Mouse (Mus musculus) kidney, postnatal 4 days (tissue): ENCODE data around the gene Olfr1106.

ENCODE experiments used
- DNase-seq, 2 experiments: peaks; one replicate each; pipeline ENCODE4 v3.0.0; 2021; ENCODE audit warnings: mixed read lengths in 2 of 2

Gene Olfr1106

DNA sequence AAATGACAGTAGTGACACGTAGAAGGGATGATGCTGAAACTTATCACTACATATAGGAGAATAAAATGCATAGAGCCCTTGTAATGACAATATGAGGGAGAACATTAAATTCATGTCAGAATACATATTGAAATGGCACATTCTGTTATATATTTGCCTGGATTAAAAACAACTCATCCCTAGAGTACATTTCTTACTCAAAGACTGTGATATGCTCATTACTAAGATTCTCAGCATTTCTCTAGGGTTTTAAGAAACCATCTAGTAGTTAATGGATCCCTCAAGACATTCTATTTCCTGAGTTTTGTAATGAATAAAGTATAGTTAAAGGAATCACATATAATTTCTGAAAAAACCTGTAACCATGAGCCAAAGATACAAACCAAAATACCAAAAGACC lies at the start of gene Olfr1106:
Olfr1106 (minus strand) TSS at position 101 of the 400 bp plus-strand sequence.
- no peak for DNase-seq

DNA sequence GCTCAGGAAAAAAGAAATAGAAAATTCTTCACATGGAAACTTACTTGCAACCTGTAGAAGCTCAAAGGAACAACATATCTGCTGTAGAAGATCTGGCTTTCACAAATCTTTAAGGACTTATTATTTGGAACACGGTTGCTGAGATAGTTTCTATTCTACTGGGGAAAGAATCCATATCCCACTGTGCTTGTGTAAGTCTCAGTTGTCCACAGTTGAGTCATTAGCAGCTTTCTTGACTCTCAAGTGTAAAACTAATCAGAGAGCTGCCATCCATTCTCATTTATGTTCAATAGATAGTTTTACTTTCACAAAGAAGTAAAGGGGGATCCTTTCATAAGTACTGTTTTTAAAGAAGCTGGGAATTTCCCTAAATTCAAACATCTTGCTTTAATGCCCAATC lies 43.8 kb upstream of the Olfr1106 start, which contains the start of gene Olfr1109:
Olfr1109 (minus strand) TSS at position 101 of the 400 bp plus-strand sequence.
- no peak for DNase-seq

DNA sequence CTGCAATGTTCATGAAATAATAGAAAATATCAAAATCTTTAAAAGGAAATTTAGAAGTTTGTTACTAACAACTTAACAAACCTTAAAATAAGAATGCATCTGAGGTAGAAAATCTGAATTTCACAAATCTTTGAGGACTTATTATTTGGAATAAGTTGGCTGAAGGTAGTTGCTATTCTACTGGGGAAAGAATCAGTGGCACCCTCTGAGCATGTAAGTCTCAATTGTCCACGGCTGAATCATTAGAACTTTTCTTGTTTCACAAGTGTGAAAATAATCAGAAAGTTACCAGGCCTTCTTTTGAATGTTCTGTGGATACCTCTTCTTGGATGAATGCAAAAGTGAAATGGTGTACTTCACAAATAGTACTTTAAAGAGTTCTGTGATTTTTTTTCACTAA lies 23.6 kb upstream of the Olfr1106 start, which contains the start of gene Olfr1107:
Olfr1107 (minus strand) TSS at position 101 of the 400 bp plus-strand sequence.
- no peak for DNase-seq

DNA sequence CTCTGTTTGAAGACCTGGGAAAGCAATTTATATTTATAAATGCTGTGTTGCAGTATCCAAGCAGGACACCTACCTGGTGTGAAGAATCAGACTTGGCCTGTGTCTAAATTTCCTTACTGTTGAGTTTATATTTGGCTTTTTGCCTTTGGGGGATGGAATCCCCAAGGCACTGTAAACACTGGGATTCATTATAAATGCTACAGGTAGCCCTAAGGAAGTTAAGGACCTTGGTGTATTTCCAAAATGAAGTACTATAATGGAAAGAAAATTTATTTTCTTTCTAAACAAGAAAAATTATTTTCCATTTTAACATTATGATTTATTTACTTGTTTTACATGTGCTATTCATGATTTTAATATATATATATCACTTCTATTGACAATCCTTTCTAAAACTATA lies 15.6 kb downstream of the Olfr1106 start, which contains the start of gene Olfr1105:
Olfr1105 (minus strand) TSS at position 101 of the 400 bp plus-strand sequence.
- DNase-seq = no peak

DNA sequence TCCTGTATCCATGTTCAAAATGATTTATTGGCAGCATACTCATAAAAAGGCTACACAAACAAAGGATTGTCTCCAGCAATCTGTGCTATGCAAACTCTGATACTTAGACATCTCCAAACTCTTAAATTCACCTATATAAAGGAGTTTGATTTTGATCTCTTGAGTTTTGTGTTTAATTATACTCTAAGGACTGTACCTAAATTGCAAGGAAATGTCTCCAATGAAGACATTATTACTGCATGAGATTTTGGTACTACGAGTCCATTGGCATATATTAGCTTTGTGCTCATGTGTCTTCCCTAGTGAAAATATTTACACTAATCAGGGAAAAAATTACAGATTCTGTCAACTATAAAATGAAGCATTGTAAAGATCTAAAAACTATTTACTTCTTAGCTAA lies 25.1 kb downstream of the Olfr1106 start, which contains the start of gene Olfr1104:
Olfr1104 (minus strand) TSS at position 101 of the 400 bp plus-strand sequence.
- no peak for DNase-seq

DNA sequence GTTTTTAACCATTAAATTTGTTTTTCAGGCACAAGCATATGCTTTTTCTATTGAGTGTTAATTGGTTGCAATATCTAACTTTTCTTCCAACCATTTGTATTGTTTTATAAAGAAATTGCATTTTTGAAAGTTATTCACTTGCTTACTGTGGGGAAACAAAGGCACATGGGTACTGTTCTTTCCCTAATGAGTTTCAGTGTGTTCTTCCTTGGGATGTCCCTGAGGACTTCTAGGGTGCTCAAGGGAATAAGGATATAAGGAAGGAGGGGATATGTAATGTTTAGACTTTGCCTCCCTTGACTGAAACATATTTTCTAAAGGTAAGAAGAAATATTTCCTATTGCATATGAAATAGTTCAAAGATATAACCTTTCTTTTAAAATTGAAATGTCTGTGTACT lies 54.0 kb downstream of the Olfr1106 start, which contains the start of gene Olfr1102:
Olfr1102 (plus strand) TSS at position 301 of the 400 bp plus-strand sequence.
- DNase-seq = no peak
